Mouse (Mus musculus) forebrain, embryonic 15.5 days (tissue): ENCODE results near the gene Zc3h6. TPM values are rescaled to one million over a fixed set of nuclear protein-coding genes. Genes with fewer than 3 reads are reported as not detected.

Experiments used
- ATAC-seq: fragments of 200-750 bp; cut with Nextera tagmentation; replicated peaks from 2 replicates; pipeline ENCODE4 v1.8.0; 2017; ENCODE audit warnings: mild to moderate bottlenecking, moderate TSS enrichment, moderate library complexity
- H3K27ac ChIP-seq: fragments of 300-500 bp; sonication (generic); replicated peaks from 2 replicates; pipeline ENCODE4 v1.5.1; 2015; ENCODE audit warnings: mild to moderate bottlenecking, inconsistent platforms
- H3K27me3 ChIP-seq: fragments of 300-500 bp; sonication (generic); 2 replicates; pipeline ENCODE4 v1.6.1; 2015; ENCODE audit warnings: inconsistent platforms
- H3K36me3 ChIP-seq: fragments of 300-500 bp; sonication (generic); 2 replicates; pipeline ENCODE4 v1.6.1; 2015; ENCODE audit warnings: mild to moderate bottlenecking, inconsistent platforms
- H3K4me1 ChIP-seq: fragments of 300-500 bp; sonication (generic); 2 replicates; pipeline ENCODE4 v1.6.1; 2015; ENCODE audit warnings: inconsistent platforms
- H3K4me2 ChIP-seq: fragments of 300-500 bp; sonication (generic); replicated peaks from 2 replicates; pipeline ENCODE4 v1.6.1; 2015; ENCODE audit warnings: mild to moderate bottlenecking, inconsistent platforms
- H3K4me3 ChIP-seq: fragments of 300-500 bp; sonication (generic); 2 replicates; pipeline ENCODE4 v1.5.1; 2015; ENCODE audit warnings: mild to moderate bottlenecking, inconsistent platforms
- H3K9ac ChIP-seq: fragments of 300-500 bp; sonication (generic); replicated peaks from 2 replicates; pipeline ENCODE4 v1.6.1; 2015; ENCODE audit warnings: mild to moderate bottlenecking, inconsistent platforms
- H3K9me3 ChIP-seq: fragments of 300-500 bp; sonication (generic); 2 replicates; pipeline ENCODE4 v1.6.1; 2016; ENCODE audit warnings: inconsistent platforms
- WGBS: fragments of 180-500 bp; shearing (Covaris S2); methylation state at CpG from one replicate; pipeline ENCODE4 v1.1.7; 2015; ENCODE audit warnings: mixed read lengths; 5-methylcytosine and 5-hydroxymethylcytosine counted together
- microRNA-seq: library from miRNA; unstranded; fragments of <30 nt; microRNA quantifications from one replicate; pipeline ENCODE4, GENCODE M21; 2016
- polyA plus RNA-seq: library from polyadenylated mRNA; unstranded; fragments of >200 nt; fragmentation: Nextera tagmentation; extraction: Ambion mirVana; gene quantifications from 2 replicates; pipeline ENCODE4 v1.2.1, GENCODE M21; 2015

The Zc3h6 gene
- polyA plus RNA-seq, 1 experiment from 2014 or later, result 4.8 TPM

DNA sequence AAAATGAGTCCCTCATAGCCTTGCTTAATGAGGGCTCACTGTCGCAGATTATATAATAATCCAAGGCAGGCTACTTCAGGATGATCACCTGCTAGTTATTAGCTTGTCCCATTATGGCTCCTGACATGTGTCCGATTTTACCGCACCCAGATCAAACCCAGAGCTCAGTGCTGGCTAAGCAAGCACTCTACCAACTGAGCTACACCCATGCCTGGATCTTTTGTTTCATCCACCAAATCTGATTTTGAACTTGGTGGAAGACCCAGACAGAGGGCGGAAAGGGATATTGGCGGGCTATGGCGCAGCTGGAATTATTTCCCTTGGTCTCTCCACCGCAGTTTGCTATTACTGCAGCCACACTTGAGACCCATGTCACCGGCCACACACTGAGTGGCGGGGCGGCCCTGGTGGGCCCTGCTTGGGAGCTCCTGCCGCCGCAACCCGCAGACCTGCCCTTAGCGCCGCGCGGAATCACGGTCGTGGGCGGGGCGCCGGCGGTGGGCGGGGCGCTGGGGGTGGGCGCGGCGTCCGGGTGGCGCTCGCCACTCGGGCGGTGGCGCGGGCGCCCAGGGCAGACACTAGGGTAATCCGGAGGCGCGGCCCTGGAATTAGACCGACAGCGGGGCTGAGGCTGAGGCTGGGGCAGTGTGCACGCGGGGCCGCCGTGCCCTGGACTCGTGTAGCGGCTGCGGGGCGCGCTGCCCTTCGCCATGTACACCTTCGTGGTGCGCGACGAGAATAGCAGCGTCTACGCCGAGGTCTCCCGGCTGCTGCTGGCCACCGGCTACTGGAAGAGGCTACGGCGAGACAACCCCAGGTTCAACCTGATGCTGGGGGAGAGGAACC is 98.5 kb downstream of the Zc3h6 start, which contains the start of gene Ttl:
Gene Ttl, plus strand, starts transcription at position 506 of the 846 bp plus-strand sequence.
- peak within 1 kb of the TSS; percentile 73 for H3K9ac ChIP-seq
- peaks cover 4% of the 10 kb centered on the region; the same call in 1 of the 2 replicates for H3K36me3 ChIP-seq
- no peaks in the 10 kb centered on the region for H3K9me3 ChIP-seq
- H3K27ac ChIP-seq, result peak within 1 kb of the TSS; percentile 73
- H3K4me2 ChIP-seq, result peak within 1 kb of the TSS; percentile 62
- ATAC-seq, result peak; percentile 96
- peak within 1 kb of the TSS; percentile 88 for H3K4me3 ChIP-seq
- no peaks in the 10 kb centered on the region for H3K27me3 ChIP-seq
- H3K4me1 ChIP-seq, result peaks cover 33% of the 10 kb centered on the region
- WGBS, result under 1% methylated on average over 62 of the region's 62 CpGs

DNA sequence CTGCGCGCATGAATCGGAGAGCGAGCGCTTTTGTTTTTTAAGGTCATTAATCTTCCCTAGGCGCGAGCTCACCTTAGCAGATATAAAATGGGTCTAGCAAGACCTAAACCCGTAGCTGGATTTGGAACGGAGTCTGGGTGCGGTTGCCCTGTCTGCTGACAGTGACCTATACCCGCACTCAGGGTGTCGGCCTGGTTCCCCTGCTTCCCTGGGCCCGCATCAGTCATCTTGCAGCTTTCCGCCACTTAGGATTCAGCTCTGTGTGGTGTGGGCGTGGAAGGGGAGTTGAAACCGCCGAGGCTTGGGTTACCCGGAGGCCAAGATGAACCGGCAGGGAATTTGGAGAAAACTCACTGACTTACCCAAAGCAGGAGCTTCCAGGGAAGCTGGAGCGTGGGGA is 99.1 kb downstream of the Zc3h6 start:
- H3K4me3 ChIP-seq, result peak overlapping the region; percentile 88

More for the DNA sequence above, 99.1 kb downstream of the Zc3h6 start:
- Histone ChIP-seq H3K27ac (peak overlapping the region; percentile 73), H3K36me3 (peaks cover 5% of the 10 kb centered on the region; the same call in 1 of the 2 replicates), H3K27me3 (no peaks in the 10 kb centered on the region), H3K4me2 (peak overlapping the region; percentile 62), H3K4me1 (peaks cover 33% of the 10 kb centered on the region), H3K9ac (peak overlapping the region; percentile 73), H3K9me3 (no peaks in the 10 kb centered on the region)
- under 1% methylated on average over 20 of the region's 20 CpGs for WGBS
- peak; percentile 85 for ATAC-seq

Small RNA genes lying within 50 kb of the gene (microRNA-seq; reads per million reads assigned to microRNA genes)
- gene Gm22859, result not detected

Other genes starting within 250 kb of the Zc3h6 start
- 41.1 and 43.4 TPM in 2 replicates for gene Tmem87b, start 149.3 kb upstream of the Zc3h6 start, polyA plus RNA-seq
- gene Fbln7, start 104.4 kb upstream of the Zc3h6 start, polyA plus RNA-seq, result 2.0 and 2.1 TPM in 2 replicates
- gene Zc3h8, start 23.3 kb upstream of the Zc3h6 start, polyA plus RNA-seq, result 10.5 and 11.3 TPM in 2 replicates
- 24.4 and 26.3 TPM in 2 replicates for gene Gm10762, start 323 bp downstream of the Zc3h6 start, polyA plus RNA-seq
- gene Vinac1, start 80.8 kb downstream of the Zc3h6 start, polyA plus RNA-seq, result 0.25 and 0.36 TPM in 2 replicates
- 31.7 and 32.4 TPM in 2 replicates for gene Ttl, start 98.5 kb downstream of the Zc3h6 start, polyA plus RNA-seq
- gene Polr1b, start 133.6 kb downstream of the Zc3h6 start, polyA plus RNA-seq, result 17.8 and 19.5 TPM in 2 replicates
- 22.5 and 26.2 TPM in 2 replicates for gene Chchd5, start 162.3 kb downstream of the Zc3h6 start, polyA plus RNA-seq
- 58.8 TPM in 2 replicates for gene Slc20a1, start 231.4 kb downstream of the Zc3h6 start, polyA plus RNA-seq